Mouse (Mus musculus): ENCODE data around the gene Ntf5.

DNA sequence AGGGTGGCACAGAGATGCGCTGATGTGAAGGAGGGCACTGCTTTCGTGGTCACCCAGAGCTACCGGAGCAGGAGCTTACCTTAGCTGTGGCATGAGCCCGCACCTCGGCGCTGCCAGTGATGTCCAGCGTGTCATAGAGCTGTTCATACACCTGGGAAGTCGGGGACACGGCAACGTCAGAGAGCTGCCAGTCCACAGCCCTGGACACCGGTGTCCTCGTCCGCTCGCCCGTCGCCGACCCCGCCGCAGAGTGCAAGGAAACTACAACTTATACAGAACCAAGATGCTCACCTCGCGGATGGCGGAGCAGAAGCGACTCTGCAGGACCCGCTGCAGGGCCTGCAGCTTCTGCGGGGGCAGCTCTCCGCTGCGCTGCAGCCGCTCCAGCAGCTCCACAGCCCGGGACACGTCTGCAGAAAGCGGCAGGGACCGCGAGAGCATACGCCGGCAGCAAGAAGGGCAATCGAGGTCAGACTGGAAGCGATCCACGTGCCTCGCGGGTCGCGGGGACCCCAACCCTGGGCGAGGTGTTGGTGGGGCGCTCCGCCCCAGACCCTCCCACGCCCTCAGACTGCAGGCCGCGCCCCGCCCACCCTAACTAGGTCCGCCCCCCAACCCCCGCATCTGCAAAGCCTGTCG, 43.5 kb upstream of the Ntf5 start:
- TF ChIP-seq ZMIZ1 (IDR thresholded peaks at IDR 0.05; ENCODE audit: low read depth, low read length): no peak
- TF ChIP-seq RCOR1 (conservative IDR thresholded peaks at IDR 0.05; ENCODE audit: low read depth, low read length): no peak
- TF ChIP-seq EP300 (IDR thresholded peaks at IDR 0.05; ENCODE audit: low read length): no peak
- TF ChIP-seq POLR2A (IDR thresholded peaks at IDR 0.05; ENCODE audit: low read depth, low read length): no peak
- no peak for TF ChIP-seq MAFK (IDR thresholded peaks at IDR 0.05; ENCODE audit: insufficient replicate concordance, low read length)
- TF ChIP-seq ZNF384 (IDR thresholded peaks at IDR 0.05; ENCODE audit: low read depth, low read length): no peak
- no peak for TF ChIP-seq TBP (conservative IDR thresholded peaks at IDR 0.05; ENCODE audit: low read depth, low read length)
- TF ChIP-seq CHD2 (IDR thresholded peaks at IDR 0.05; ENCODE audit: low read length): no peak
- TF ChIP-seq CTCF (conservative IDR thresholded peaks at IDR 0.05 in 1 of 2, IDR thresholded peaks at IDR 0.05 in 1 of 2; ENCODE audit: low read depth in 2 of 2, low read length in 2 of 2): no peak
- no peak for TF ChIP-seq ETS1 (conservative IDR thresholded peaks at IDR 0.05; ENCODE audit: low read depth, low read length)
- TF ChIP-seq GABPA (IDR thresholded peaks at IDR 0.05; ENCODE audit: insufficient replicate concordance, low read depth, low read length): no peak

All from CH12.LX (cell line).